Mouse (Mus musculus) frontal cortex, postnatal 10 days (tissue): ENCODE results near the gene Rsc1a1.

Experiments used
- DNase-seq, 2 experiments: peaks; one replicate each; pipeline ENCODE4 v3.0.0; 2022; ENCODE audit warnings: low spot score in 2 of 2, mixed read lengths in 1 of 2

Rsc1a1 gene

GRCm38 (mm10) chr4:141685499-141685898 lies at the start of gene Rsc1a1:
Gene Rsc1a1, minus strand, starts transcription at chr4:141685599.
- DNase-seq = no peak

GRCm38 (mm10) chr4:141735206-141735560 lies 49.8 kb upstream of the Rsc1a1 start:
- DNase-seq = no peak

GRCm38 (mm10) chr4:141734446-141735205 lies 49.2 kb upstream of the Rsc1a1 start:
- peak; percentile 91 to 92 for DNase-seq

- no peak for DNase-seq
These were observed 46.4 kb upstream of the Rsc1a1 start for GRCm38 (mm10) chr4:141731766-141732165.

GRCm38 (mm10) chr4:141730401-141730800 lies 45.0 kb upstream of the Rsc1a1 start:
- no peak for DNase-seq

GRCm38 (mm10) chr4:141729266-141729665 lies 43.9 kb upstream of the Rsc1a1 start:
- no peak for DNase-seq

GRCm38 (mm10) chr4:141725738-141726137 lies 40.3 kb upstream of the Rsc1a1 start:
- no peak for DNase-seq

- no peak for DNase-seq
These were observed 39.9 kb upstream of the Rsc1a1 start for GRCm38 (mm10) chr4:141725277-141725676.

GRCm38 (mm10) chr4:141724594-141724993 lies 39.2 kb upstream of the Rsc1a1 start:
- no peak for DNase-seq

GRCm38 (mm10) chr4:141723673-141724068 lies 38.3 kb upstream of the Rsc1a1 start:
- DNase-seq = no peak

GRCm38 (mm10) chr4:141722731-141723672 lies 37.6 kb upstream of the Rsc1a1 start, which contains the start of gene Ddi2:
Gene Ddi2, minus strand, starts transcription at chr4:141723419.
- peak; percentile 84 to 90 for DNase-seq

- no peak for DNase-seq
These were observed 36.6 kb upstream of the Rsc1a1 start for GRCm38 (mm10) chr4:141721961-141722360.

- DNase-seq = no peak
These were observed 35.5 kb upstream of the Rsc1a1 start for GRCm38 (mm10) chr4:141720761-141721523.

- DNase-seq = no peak
These were observed 33.9 kb upstream of the Rsc1a1 start for GRCm38 (mm10) chr4:141719304-141719703.

GRCm38 (mm10) chr4:141717633-141718032 lies 32.2 kb upstream of the Rsc1a1 start:
- no peak for DNase-seq

GRCm38 (mm10) chr4:141715027-141715426 lies 29.6 kb upstream of the Rsc1a1 start:
- no peak for DNase-seq

GRCm38 (mm10) chr4:141713598-141714142 lies 28.3 kb upstream of the Rsc1a1 start:
- DNase-seq = no peak

- no peak for DNase-seq
These were observed 25.9 kb upstream of the Rsc1a1 start for GRCm38 (mm10) chr4:141711250-141711649.

- no peak for DNase-seq
These were observed 23.6 kb upstream of the Rsc1a1 start for GRCm38 (mm10) chr4:141708971-141709370.

GRCm38 (mm10) chr4:141708005-141708404 lies 22.6 kb upstream of the Rsc1a1 start:
- DNase-seq = no peak

GRCm38 (mm10) chr4:141705331-141705730 lies 19.9 kb upstream of the Rsc1a1 start:
- peak; percentile 32 to 48 for DNase-seq

- no peak for DNase-seq
These were observed 19.2 kb upstream of the Rsc1a1 start for GRCm38 (mm10) chr4:141704625-141705024.
